Mouse (Mus musculus) limb, embryonic 13.5 days (tissue): ENCODE results near the gene Fam3c. TPM values are rescaled to one million over a fixed set of nuclear protein-coding genes. Genes with fewer than 3 reads are reported as not detected.

Experiments
- polyA plus RNA-seq: library from polyadenylated mRNA; unstranded; fragments of >200 nt; fragmentation: Nextera tagmentation; extraction: Ambion mirVana; gene quantifications from 2 replicates; pipeline ENCODE4 v1.2.1, GENCODE M21; 2015

Gene Fam3c
- polyA plus RNA-seq, 1 experiment from 2014 or later, result 62.3 TPM

Other genes with a start within 250 kb of the Fam3c start
- 3.8 and 4.6 TPM in 2 replicates for gene Wnt16, start 68.0 kb downstream of the Fam3c start, polyA plus RNA-seq